Mouse (Mus musculus) thymus, postnatal 0 days (tissue): ENCODE results near the gene Cx3cr1. TPM values are rescaled to one million over a fixed set of nuclear protein-coding genes. Genes with fewer than 3 reads are reported as not detected.

Experiments used
- DNase-seq: peaks from one replicate; pipeline ENCODE4 v3.0.0-alpha.2; 2015; ENCODE audit warnings: low spot score
- polyA plus RNA-seq: library from polyadenylated mRNA; unstranded; fragments of >200 nt; fragmentation: Nextera tagmentation; extraction: Ambion mirVana; gene quantifications from 2 replicates; pipeline ENCODE4 v1.2.1, GENCODE M21; 2015

The Cx3cr1 gene
- polyA plus RNA-seq, 1 experiment from 2014 or later: 4.3 TPM

- DNase-seq: no peak
These were observed 68.9 kb downstream of the Cx3cr1 start for GRCm38 (mm10) chr9:120000761-120001160.

- DNase-seq: no peak
These were observed 70.0 kb downstream of the Cx3cr1 start for GRCm38 (mm10) chr9:119999636-120000035.

GRCm38 (mm10) chr9:119998776-119999175 lies 70.9 kb downstream of the Cx3cr1 start:
- DNase-seq: no peak

- no peak for DNase-seq
These were observed 73.6 kb downstream of the Cx3cr1 start for GRCm38 (mm10) chr9:119996080-119996479.

GRCm38 (mm10) chr9:119994207-119994606 lies 75.5 kb downstream of the Cx3cr1 start:
- DNase-seq: no peak

- DNase-seq: peak; percentile 63
These were observed 76.4 kb downstream of the Cx3cr1 start for GRCm38 (mm10) chr9:119993092-119993844.

- no peak for DNase-seq
These were observed 78.4 kb downstream of the Cx3cr1 start for GRCm38 (mm10) chr9:119991310-119991709.

GRCm38 (mm10) chr9:119988304-119988703 lies 81.4 kb downstream of the Cx3cr1 start:
- peak; percentile 79 for DNase-seq

- DNase-seq: no peak
These were observed 83.7 kb downstream of the Cx3cr1 start for GRCm38 (mm10) chr9:119985881-119986574.

GRCm38 (mm10) chr9:119984536-119985011 lies 85.1 kb downstream of the Cx3cr1 start, which contains the start of gene Csrnp1:
Csrnp1 (minus strand) TSS chr9:119984658.
- DNase-seq: peak; percentile 49

GRCm38 (mm10) chr9:119983585-119984535 lies 85.8 kb downstream of the Cx3cr1 start:
- DNase-seq: peak; percentile 82

- peak; percentile 83 for DNase-seq
These were observed 86.6 kb downstream of the Cx3cr1 start for GRCm38 (mm10) chr9:119982956-119983551.

GRCm38 (mm10) chr9:119982241-119982811 lies 87.4 kb downstream of the Cx3cr1 start:
- DNase-seq: peak; percentile 84

GRCm38 (mm10) chr9:119981183-119982179 lies 88.2 kb downstream of the Cx3cr1 start:
- DNase-seq: peak; percentile 89

- DNase-seq: peak; percentile 27
These were observed 88.9 kb downstream of the Cx3cr1 start for GRCm38 (mm10) chr9:119980770-119981182.

GRCm38 (mm10) chr9:119979749-119980148 lies 89.9 kb downstream of the Cx3cr1 start:
- DNase-seq: no peak

GRCm38 (mm10) chr9:119978811-119979441 lies 90.8 kb downstream of the Cx3cr1 start:
- peak; percentile 27 for DNase-seq

GRCm38 (mm10) chr9:119978151-119978810 lies 91.4 kb downstream of the Cx3cr1 start:
- peak; percentile 81 for DNase-seq
